8 mouse cellular contexts compared by ENCODE assay signal in genomic region chr4:126741448-126741847, GRCm38 (mm10). TPM values are rescaled to one million over a fixed set of nuclear protein-coding genes. Genes with fewer than 3 reads are reported as not detected.
DNase-seq lines count a peak whose midpoint lies in the region; ATAC-seq and TF ChIP-seq lines count a peak whose summit lies in the region.

No protein-coding gene starts in this region.

- H3K9ac ChIP-seq in forebrain, embryonic 12.5 days: no peak overlapping the region
- H3K9ac ChIP-seq in heart, postnatal 0 days (replicated peaks; ENCODE audit: low read depth, low read length): no peak overlapping the region
- H3K9ac ChIP-seq in liver, embryonic 16.5 days (ENCODE audit: low read depth, low read length): no peak overlapping the region
- H3K9ac ChIP-seq in neural tube, embryonic 14.5 days (replicated peaks; ENCODE audit: low read depth, low read length): no peak overlapping the region

- peaks cover 29% of the 10 kb centered on the region for H3K4me1 ChIP-seq in forebrain, embryonic 12.5 days
- no peaks in the 10 kb centered on the region for H3K4me1 ChIP-seq in heart, postnatal 0 days (ENCODE audit: control insufficient read depth, insufficient read depth)
- no peaks in the 10 kb centered on the region for H3K4me1 ChIP-seq in liver, embryonic 16.5 days (ENCODE audit: control insufficient read depth, low read depth, low read length)
- H3K4me1 ChIP-seq in neural tube, embryonic 14.5 days (ENCODE audit: control insufficient read depth, insufficient read depth, low read length): no peaks in the 10 kb centered on the region

- no peak overlapping the region for H3K27ac ChIP-seq in forebrain, embryonic 12.5 days
- no peak overlapping the region for H3K27ac ChIP-seq in heart, postnatal 0 days (ENCODE audit: low read depth)
- no peak overlapping the region for H3K27ac ChIP-seq in liver, embryonic 16.5 days (ENCODE audit: low read length)
- H3K27ac ChIP-seq in neural tube, embryonic 14.5 days (ENCODE audit: low read depth, low read length): no peak overlapping the region

- peak; percentile 63 for ATAC-seq in forebrain, embryonic 12.5 days (ENCODE audit: low FRiP score)
- peak; percentile 50; the same call in 1 of the 2 replicates for ATAC-seq in heart, postnatal 0 days (ENCODE audit: insufficient read depth, low read depth)
- peak; percentile 45; the same call in 1 of the 2 replicates for ATAC-seq in liver, embryonic 16.5 days (ENCODE audit: low read depth)
- peak; percentile 62; the same call in 1 of the 2 replicates for ATAC-seq in neural tube, embryonic 14.5 days (ENCODE audit: low read depth)

- no peaks in the 10 kb centered on the region for H3K9me3 ChIP-seq in forebrain, embryonic 12.5 days
- no peaks in the 10 kb centered on the region for H3K9me3 ChIP-seq in heart, postnatal 0 days (replicated peaks; ENCODE audit: control insufficient read depth, low read length)
- H3K9me3 ChIP-seq in liver, embryonic 16.5 days (replicated peaks; ENCODE audit: control insufficient read depth, low read length): no peaks in the 10 kb centered on the region
- H3K9me3 ChIP-seq in neural tube, embryonic 14.5 days (ENCODE audit: control insufficient read depth, low read length): no peaks in the 10 kb centered on the region

- TF ChIP-seq CTCF in heart, postnatal 0 days (IDR thresholded peaks at IDR 0.05; ENCODE audit: low read depth): peak; percentile 80

- TF ChIP-seq EP300 in heart, postnatal 0 days (IDR thresholded peaks at IDR 0.05; ENCODE audit: low read depth): no peak

- no peak overlapping the region for H3K4me2 ChIP-seq in forebrain, embryonic 12.5 days
- H3K4me2 ChIP-seq in heart, postnatal 0 days (ENCODE audit: low read depth, low read length): peak overlapping the region; percentile 48; the same call in 1 of the 2 replicates
- H3K4me2 ChIP-seq in liver, embryonic 16.5 days (ENCODE audit: low read depth, low read length): 0 out of 2 replicates have a peak overlapping the region, but pooled peaks have one; percentile 10
- no peak overlapping the region for H3K4me2 ChIP-seq in neural tube, embryonic 14.5 days (ENCODE audit: low read depth, low read length)

- peaks cover 24% of the 10 kb centered on the region for H3K36me3 ChIP-seq in forebrain, embryonic 12.5 days (replicated peaks)
- H3K36me3 ChIP-seq in heart, postnatal 0 days (replicated peaks; ENCODE audit: control insufficient read depth, insufficient read depth, low read length): peaks cover 22% of the 10 kb centered on the region
- H3K36me3 ChIP-seq in liver, embryonic 16.5 days (ENCODE audit: control insufficient read depth, insufficient read depth): 0 out of 2 replicates have a peak, but pooled peaks cover under 1% of the 10 kb centered on the region
- H3K36me3 ChIP-seq in neural tube, embryonic 14.5 days (ENCODE audit: control insufficient read depth, insufficient read depth, low read length): peaks cover 9% of the 10 kb centered on the region

- H3K4me3 ChIP-seq in forebrain, embryonic 12.5 days (replicated peaks): no peak overlapping the region
- no peak overlapping the region for H3K4me3 ChIP-seq in heart, postnatal 0 days (ENCODE audit: low read depth, low read length)
- H3K4me3 ChIP-seq in liver, embryonic 16.5 days (ENCODE audit: low read depth, low read length): no peak overlapping the region
- H3K4me3 ChIP-seq in neural tube, embryonic 14.5 days (ENCODE audit: low read depth, low read length): no peak overlapping the region

- peak; percentile 87 for DNase-seq in ES-CJ7 (ENCODE audit: low read depth, low spot score)
- peak; percentile 77 for DNase-seq in c-Kit-positive CD71-positive TER-119-negative erythroid progenitor cells, embryonic 14.5 days (ENCODE audit: low read depth)
- peak; percentile 82 for DNase-seq in heart, postnatal 0 days (ENCODE audit: low spot score)
- DNase-seq in kidney, postnatal 4 days: peak; percentile 87
- DNase-seq in testis, postnatal 14 days (ENCODE audit: low spot score): peak; percentile 72

- WGBS in forebrain, embryonic 12.5 days: 4% methylated on average over 12 of the region's 12 CpGs
- WGBS in heart, postnatal 0 days: 6% methylated on average over 12 of the region's 12 CpGs
- 5% methylated on average over 12 of the region's 12 CpGs for WGBS in liver, embryonic 16.5 days (ENCODE audit: insufficient replicate concordance)
- 4% methylated on average over 12 of the region's 12 CpGs for WGBS in neural tube, embryonic 14.5 days

- peaks cover 73% of the 10 kb centered on the region for H3K27me3 ChIP-seq in forebrain, embryonic 12.5 days
- peaks cover 26% of the 10 kb centered on the region for H3K27me3 ChIP-seq in heart, postnatal 0 days (ENCODE audit: control insufficient read depth, insufficient read depth, low read length)
- H3K27me3 ChIP-seq in liver, embryonic 16.5 days (ENCODE audit: control insufficient read depth, insufficient read depth, low read depth, low read length): peaks cover 28% of the 10 kb centered on the region
- H3K27me3 ChIP-seq in neural tube, embryonic 14.5 days (ENCODE audit: control insufficient read depth, insufficient read depth, low read length): peaks cover 17% of the 10 kb centered on the region

RNA-seq across cellular contexts. Expression of gene Tfap2e, which starts 5.4 kb away (rescaled TPM):
- 0.87 and 1.2 TPM in 2 replicates for polyA plus RNA-seq in forebrain, embryonic 12.5 days (2016; fragmentation: Nextera tagmentation; extraction: Ambion mirVana)
- not detected in 2 replicates for total RNA-seq in heart, postnatal 0 days (2014; rRNA removed; ENCODE audit: low replicate concordance)
- not detected in 2 replicates for polyA plus RNA-seq in heart, postnatal 0 days (2015; fragmentation: Nextera tagmentation; extraction: Ambion mirVana)
- polyA plus RNA-seq in liver, embryonic 16.5 days (2015; fragmentation: Nextera tagmentation; extraction: Ambion mirVana): not detected in 2 replicates
- polyA plus RNA-seq in neural tube, embryonic 14.5 days (2014; fragmentation: Nextera tagmentation; extraction: Ambion mirVana): not detected in 2 replicates

RNA-seq across cellular contexts. Expression of gene Ncdn, which starts 11.8 kb away (rescaled TPM):
- polyA plus RNA-seq in forebrain, embryonic 12.5 days (2016; fragmentation: Nextera tagmentation; extraction: Ambion mirVana): 46.4 and 52.3 TPM in 2 replicates
- 29.0 and 36.2 TPM in 2 replicates for total RNA-seq in heart, postnatal 0 days (2014; rRNA removed; ENCODE audit: low replicate concordance)
- 11.0 TPM in 2 replicates for polyA plus RNA-seq in heart, postnatal 0 days (2015; fragmentation: Nextera tagmentation; extraction: Ambion mirVana)
- polyA plus RNA-seq in liver, embryonic 16.5 days (2015; fragmentation: Nextera tagmentation; extraction: Ambion mirVana): 6.1 and 6.7 TPM in 2 replicates
- 110 and 111 TPM in 2 replicates for polyA plus RNA-seq in neural tube, embryonic 14.5 days (2014; fragmentation: Nextera tagmentation; extraction: Ambion mirVana)

RNA-seq across cellular contexts. Expression of gene AU040320, which starts 11.9 kb away (rescaled TPM):
- polyA plus RNA-seq in forebrain, embryonic 12.5 days (2016; fragmentation: Nextera tagmentation; extraction: Ambion mirVana): 32.9 and 33.5 TPM in 2 replicates
- total RNA-seq in heart, postnatal 0 days (2014; rRNA removed; ENCODE audit: low replicate concordance): 50.6 and 69.0 TPM in 2 replicates
- 15.7 and 16.6 TPM in 2 replicates for polyA plus RNA-seq in heart, postnatal 0 days (2015; fragmentation: Nextera tagmentation; extraction: Ambion mirVana)
- 6.9 and 8.5 TPM in 2 replicates for polyA plus RNA-seq in liver, embryonic 16.5 days (2015; fragmentation: Nextera tagmentation; extraction: Ambion mirVana)
- 43.2 and 47.2 TPM in 2 replicates for polyA plus RNA-seq in neural tube, embryonic 14.5 days (2014; fragmentation: Nextera tagmentation; extraction: Ambion mirVana)

Comparison
In these comparisons a context has a peak if more than half of its experiments do, and no peak if none do; other contexts are left out.
1. H3K4me2 ChIP-seq: peak in heart, postnatal 0 days (single experiment) and liver, embryonic 16.5 days (single experiment); none in forebrain, embryonic 12.5 days (single experiment) and neural tube, embryonic 14.5 days (single experiment).
2. Peak in every context shown above with its lines, with median percentiles within 50 percentile points of each other: DNase-seq and ATAC-seq.